ENCODE assay signal across 9 mouse cellular contexts in genomic region chr9:21726218-21726975, GRCm38 (mm10). TPM values are rescaled to one million over a fixed set of nuclear protein-coding genes. Genes with fewer than 3 reads are reported as not detected.
DNase-seq lines count a peak whose midpoint lies in the region; ATAC-seq and TF ChIP-seq lines count a peak whose summit lies in the region.
"Had no signal": no experiment of that assay in that cellular context is flagged by ENCODE, and none has a peak within 500 bp of the region (broad histone marks: within the 10 kb centered on the region; RNA-seq: fewer than 3 reads in every experiment).

No protein-coding gene starts in this region.

- DNase-seq in heart, adult 9 months (ENCODE audit: low spot score in 2 of 2) = no peak
- DNase-seq in G1E (ENCODE audit: low spot score) = no peak
- no peak for DNase-seq in forebrain, postnatal 0 days
- no peak for DNase-seq in frontal cortex, postnatal 14 days (ENCODE audit: low spot score in 2 of 2)
- DNase-seq in testis, postnatal 14 days (ENCODE audit: low spot score) = no peak
- no peak for DNase-seq in urinary bladder, postnatal 4 days (ENCODE audit: low spot score in 2 of 2)
- DNase-seq: thymus, adult 18-20 months had no signal

- no peak overlapping the region for H3K27ac ChIP-seq in heart, embryonic 12.5 days (ENCODE audit: poor library complexity, severe bottlenecking)
- no peak overlapping the region for H3K27ac ChIP-seq in forebrain, postnatal 0 days (ENCODE audit: low read depth, low read length)
- peak overlapping the region; percentile 99 for H3K27ac ChIP-seq in macrophage

- peaks cover 44% of the 10 kb centered on the region for H3K4me1 ChIP-seq in heart, embryonic 12.5 days (replicated peaks)
- peaks cover 71% of the 10 kb centered on the region for H3K4me1 ChIP-seq in G1E (ENCODE audit: insufficient read depth, low read depth, low read length)
- H3K4me1 ChIP-seq in forebrain, postnatal 0 days (ENCODE audit: insufficient read depth) = peaks cover 14% of the 10 kb centered on the region

- H3K9ac ChIP-seq in heart, embryonic 12.5 days = no peak overlapping the region; the same call in 1 of the 2 replicates
- H3K9ac ChIP-seq in forebrain, postnatal 0 days = no peak overlapping the region

- peaks cover 77% of the 10 kb centered on the region for H3K79me2 ChIP-seq in macrophage (ENCODE audit: inconsistent target)

- H3K4me3 ChIP-seq in heart, embryonic 12.5 days = no peak overlapping the region
- H3K4me3 ChIP-seq in G1E (ENCODE audit: low read depth, low read length) (peak overlapping the region; percentile 93; the same call in 1 of the 2 replicates), macrophage (ENCODE audit: inconsistent target) (peak overlapping the region; percentile 91)
- no peak overlapping the region for H3K4me3 ChIP-seq in forebrain, postnatal 0 days (ENCODE audit: low read depth, low read length)

- peak overlapping the region; percentile 83 for H3K4me2 ChIP-seq in heart, embryonic 12.5 days
- peak overlapping the region; percentile 82; the same call in 1 of the 2 replicates for H3K4me2 ChIP-seq in forebrain, postnatal 0 days (ENCODE audit: low read depth)

- no peaks in the 10 kb centered on the region for H3K27me3 ChIP-seq in heart, embryonic 12.5 days (replicated peaks)
- H3K27me3 ChIP-seq in G1E (ENCODE audit: insufficient read depth, low read length) = no peaks in the 10 kb centered on the region
- no peaks in the 10 kb centered on the region for H3K27me3 ChIP-seq in forebrain, postnatal 0 days (ENCODE audit: insufficient read depth, low read length)

- no peaks in the 10 kb centered on the region for H3K9me3 ChIP-seq in heart, embryonic 12.5 days (replicated peaks)
- H3K9me3 ChIP-seq in G1E (replicated peaks) = no peaks in the 10 kb centered on the region
- no peaks in the 10 kb centered on the region for H3K9me3 ChIP-seq in forebrain, postnatal 0 days (ENCODE audit: low read length)

- H3K36me3 ChIP-seq in heart, embryonic 12.5 days = peaks cover 18% of the 10 kb centered on the region
- H3K36me3 ChIP-seq in G1E (replicated peaks) (peaks cover 67% of the 10 kb centered on the region), macrophage (ENCODE audit: inconsistent target) (no peaks in the 10 kb centered on the region)
- H3K36me3 ChIP-seq in forebrain, postnatal 0 days (ENCODE audit: insufficient read depth) = no peaks in the 10 kb centered on the region; the same call in none of the 2 replicates

- WGBS in heart, embryonic 12.5 days = 66% methylated on average over 14 of the region's 14 CpGs
- WGBS in forebrain, postnatal 0 days = 83% methylated on average over 14 of the region's 14 CpGs
- WGBS in macrophage (ENCODE audit: missing documents) = 93% methylated on average over 14 of the region's 14 CpGs

- TF ChIP-seq CTCF in G1E (IDR thresholded peaks at IDR 0.05; ENCODE audit: low read depth, low read length) = no peak
- no peak for TF ChIP-seq CTCF in forebrain, postnatal 0 days (IDR thresholded peaks at IDR 0.05; ENCODE audit: low read depth)

- ATAC-seq in heart, embryonic 12.5 days (ENCODE audit: insufficient number of reproducible peaks, low FRiP score) = no peak
- ATAC-seq in G1E (ENCODE audit: extremely low read depth, insufficient number of reproducible peaks, low FRiP score, poor library complexity, severe bottlenecking) = no peak
- ATAC-seq in forebrain, postnatal 0 days = no peak

RNA-seq across cellular contexts. Expression of gene Ldlr, which starts 3.1 kb away (rescaled TPM):
- polyA plus RNA-seq in heart, embryonic 12.5 days (2016; fragmentation: Nextera tagmentation; extraction: Ambion mirVana) = 26.0 and 30.8 TPM in 2 replicates
- total RNA-seq in G1E (2014; fragmentation: Nextera tagmentation) = 17.4 and 21.9 TPM in 2 replicates
- 52.1 and 55.9 TPM in 2 replicates for total RNA-seq in G1E (2017)
- polyA plus RNA-seq in G1E (2012) = 27.8 and 37.5 TPM in 2 replicates
- total RNA-seq in forebrain, postnatal 0 days (2014; rRNA removed) = 19.1 and 26.8 TPM in 2 replicates
- 6.5 and 11.1 TPM in 2 replicates for polyA plus RNA-seq in forebrain, postnatal 0 days (2015; fragmentation: Nextera tagmentation; extraction: Ambion mirVana)
- 100 to 1,000 TPM; 108 to 214 (median 161) TPM for total RNA-seq in macrophage (2018; cell fraction: chromatin; rRNA removed)
- 100 to 1,000 TPM in 6 of 26 experiments, 10 to 100 TPM in 20; 63.5 to 122 (median 86.1) TPM for total RNA-seq in macrophage (2018; cell fraction: cytosol; rRNA removed)
- 100 to 1,000 TPM; 124 to 340 (median 182) TPM for total RNA-seq in macrophage (2018; cell fraction: nucleus; rRNA removed)
- 29.9 to 80.2 TPM (median 62.2 TPM) in 3 replicates for polyA plus RNA-seq in macrophage (2018)

RNA-seq across cellular contexts. Expression of gene Spc24, which starts 33.7 kb away (rescaled TPM):
- polyA plus RNA-seq in heart, embryonic 12.5 days (2016; fragmentation: Nextera tagmentation; extraction: Ambion mirVana) = 84.5 and 86.8 TPM in 2 replicates
- total RNA-seq in G1E (2014; fragmentation: Nextera tagmentation) = 49.8 and 61.5 TPM in 2 replicates
- 91.2 and 126 TPM in 2 replicates for total RNA-seq in G1E (2017)
- polyA plus RNA-seq in G1E (2012) = 116 and 128 TPM in 2 replicates
- 7.7 and 8.2 TPM in 2 replicates for total RNA-seq in forebrain, postnatal 0 days (2014; rRNA removed)
- polyA plus RNA-seq in forebrain, postnatal 0 days (2015; fragmentation: Nextera tagmentation; extraction: Ambion mirVana) = 13.5 and 14.3 TPM in 2 replicates
- total RNA-seq in macrophage (2018; cell fraction: chromatin; rRNA removed) = 1 to 10 TPM in 11 of 26 experiments, under 1 TPM in 4, not detected in 11; 0.53 to 4.3 (median 1.8) TPM
- total RNA-seq in macrophage (2018; cell fraction: cytosol; rRNA removed) = 1 to 10 TPM in 9 of 26 experiments, under 1 TPM in 17; 0.28 to 2.4 (median 0.89) TPM
- total RNA-seq in macrophage (2018; cell fraction: nucleus; rRNA removed) = 1 to 10 TPM in 7 of 26 experiments, under 1 TPM in 9, not detected in 10; 0.45 to 9.6 (median 0.94) TPM
- 0.45 to 5.8 TPM (median 3.0 TPM) in 3 replicates for polyA plus RNA-seq in macrophage (2018)

Comparison
In these comparisons a context has a peak if more than half of its experiments do, and no peak if none do; other contexts are left out.
1. H3K4me3 ChIP-seq: peak in G1E (single experiment) and macrophage (single experiment); none in heart, embryonic 12.5 days (single experiment) and forebrain, postnatal 0 days (single experiment).